Mouse (Mus musculus): Measurements from ENCODE around the gene Lyrm4. TPM values are rescaled to one million over a fixed set of nuclear protein-coding genes. Genes with fewer than 3 reads are reported as not detected.
A peak's percentile ranks its signal among the peaks of the same experiment; 100 is the strongest.

Gene Lyrm4
- polyA plus RNA-seq, 1 experiment from 2014 or later, result 26.1 TPM

DNA sequence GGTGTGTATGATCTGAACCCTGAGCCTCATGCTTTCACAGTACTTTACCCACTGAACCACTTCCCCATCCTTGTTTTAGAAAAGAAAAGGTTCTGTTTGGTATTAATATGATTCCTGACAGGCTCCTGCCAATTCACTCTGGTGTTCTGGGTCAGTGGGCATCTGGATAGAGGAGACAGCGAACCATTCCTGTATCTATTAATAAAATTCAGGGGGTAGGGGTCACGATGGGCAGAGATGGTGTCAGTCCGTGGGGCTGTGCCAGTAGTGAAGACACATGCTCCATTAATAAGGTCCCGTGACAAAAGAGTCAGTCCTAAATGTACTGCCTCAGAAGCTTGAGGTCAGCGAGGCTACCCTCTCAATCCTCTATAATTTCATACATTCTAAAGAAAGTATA, 4.1 kb downstream of the Lyrm4 start:
- peaks cover 7% of the 10 kb centered on the region for H3K4me1 ChIP-seq (ENCODE audit: control insufficient read depth, insufficient read depth, low read length)
- no peaks in the 10 kb centered on the region for H3K9me3 ChIP-seq (replicated peaks; ENCODE audit: control insufficient read depth, low read length)
- no peak overlapping the region for H3K9ac ChIP-seq (ENCODE audit: low read length)

DNA sequence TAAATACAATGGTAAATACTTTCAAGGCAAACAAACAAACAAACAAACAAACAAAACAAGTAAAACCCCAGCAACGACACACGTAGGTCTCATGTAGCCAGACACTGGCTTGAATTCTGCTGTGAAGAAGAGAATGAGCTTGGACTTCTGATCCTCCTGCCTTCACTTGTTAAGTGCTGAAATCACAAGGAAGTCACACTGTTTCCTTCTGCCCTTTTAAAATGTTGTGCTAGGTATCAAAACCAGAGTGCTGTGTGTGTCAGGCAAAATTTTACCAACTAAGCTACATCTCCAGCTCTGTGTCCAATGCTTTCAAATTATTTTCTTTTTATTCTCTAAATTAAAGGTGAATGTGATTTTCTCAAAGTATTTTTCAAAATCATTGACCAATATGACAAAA, 6.0 kb downstream of the Lyrm4 start:
- no peaks in the 10 kb centered on the region for H3K36me3 ChIP-seq (ENCODE audit: control insufficient read depth, insufficient read depth)
- H3K4me2 ChIP-seq (ENCODE audit: low read depth, low read length), result no peak overlapping the region
- WGBS, result 96% methylated on average over 2 of the region's 2 CpGs
- no peak overlapping the region for H3K4me3 ChIP-seq (ENCODE audit: low read length)
- H3K27ac ChIP-seq (ENCODE audit: low read length), result no peak overlapping the region
- no peaks in the 10 kb centered on the region for H3K9me3 ChIP-seq (replicated peaks; ENCODE audit: control insufficient read depth, low read length)
- ATAC-seq (replicated peaks; ENCODE audit: extremely low read depth, insufficient read depth, low FRiP score), result no peak
- no peaks in the 10 kb centered on the region for H3K27me3 ChIP-seq (ENCODE audit: control insufficient read depth, insufficient read depth, low read length)
- peaks cover 3% of the 10 kb centered on the region for H3K4me1 ChIP-seq (ENCODE audit: control insufficient read depth, insufficient read depth, low read length)
- H3K9ac ChIP-seq (ENCODE audit: low read length), result no peak overlapping the region

More for the DNA sequence above, 4.1 kb downstream of the Lyrm4 start:
- WGBS, result 85% methylated on average over 5 of the region's 5 CpGs
- ATAC-seq (replicated peaks; ENCODE audit: extremely low read depth, insufficient read depth, low FRiP score), result no peak
- Histone ChIP-seq H3K4me3 (ENCODE audit: low read length) (no peak overlapping the region), H3K27me3 (ENCODE audit: control insufficient read depth, insufficient read depth, low read length) (no peaks in the 10 kb centered on the region), H3K4me2 (ENCODE audit: low read depth, low read length) (no peak overlapping the region), H3K36me3 (ENCODE audit: control insufficient read depth, insufficient read depth) (no peaks in the 10 kb centered on the region), H3K27ac (ENCODE audit: low read length) (no peak overlapping the region)

- Histone ChIP-seq H3K4me1 (ENCODE audit: control insufficient read depth, insufficient read depth, low read length) (no peaks in the 10 kb centered on the region), H3K27ac (ENCODE audit: low read length) (no peak overlapping the region), H3K4me2 (ENCODE audit: low read depth, low read length) (no peak overlapping the region), H3K9me3 (replicated peaks; ENCODE audit: control insufficient read depth, low read length) (no peaks in the 10 kb centered on the region), H3K4me3 (ENCODE audit: low read length) (no peak overlapping the region), H3K36me3 (ENCODE audit: control insufficient read depth, insufficient read depth) (no peaks in the 10 kb centered on the region), H3K9ac (ENCODE audit: low read length) (no peak overlapping the region), H3K27me3 (ENCODE audit: control insufficient read depth, insufficient read depth, low read length) (no peaks in the 10 kb centered on the region)
- 91% methylated on average over 4 of the region's 4 CpGs for WGBS
- ATAC-seq (replicated peaks; ENCODE audit: extremely low read depth, insufficient read depth, low FRiP score), result no peak
Observed at GRCm38 (mm10) chr13:36108528-36108927, 8.8 kb downstream of the Lyrm4 start.

DNA sequence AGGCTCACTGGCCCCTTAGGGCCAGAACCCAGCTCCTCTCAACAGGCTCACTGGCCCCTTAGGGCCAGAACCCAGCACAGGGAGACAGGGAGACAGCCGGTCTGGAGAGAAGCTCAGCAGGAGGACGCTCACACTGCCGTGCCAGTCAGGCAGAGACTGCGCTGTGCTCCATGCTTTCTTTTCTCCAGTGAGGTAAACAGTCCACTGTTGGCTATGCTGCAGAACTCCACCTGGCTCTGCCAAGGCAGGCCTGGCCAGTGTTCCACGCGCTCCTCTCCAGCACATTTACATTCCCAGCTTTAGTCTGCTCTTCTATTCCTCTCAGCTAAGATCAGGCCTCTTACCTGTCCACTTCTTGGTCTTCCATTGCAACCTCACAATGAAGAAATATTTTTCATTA, 11.7 kb downstream of the Lyrm4 start:
- H3K36me3 ChIP-seq (ENCODE audit: control insufficient read depth, insufficient read depth), result no peaks in the 10 kb centered on the region
- no peaks in the 10 kb centered on the region for H3K4me1 ChIP-seq (ENCODE audit: control insufficient read depth, insufficient read depth, low read length)
- H3K27ac ChIP-seq (ENCODE audit: low read length), result no peak overlapping the region
- H3K4me3 ChIP-seq (ENCODE audit: low read length), result no peak overlapping the region
- H3K27me3 ChIP-seq (ENCODE audit: control insufficient read depth, insufficient read depth, low read length), result no peaks in the 10 kb centered on the region
- no peak for ATAC-seq (replicated peaks; ENCODE audit: extremely low read depth, insufficient read depth, low FRiP score)
- no peaks in the 10 kb centered on the region for H3K9me3 ChIP-seq (replicated peaks; ENCODE audit: control insufficient read depth, low read length)
- H3K9ac ChIP-seq (ENCODE audit: low read length), result no peak overlapping the region
- 84% methylated on average over 6 of the region's 6 CpGs for WGBS
- H3K4me2 ChIP-seq (ENCODE audit: low read depth, low read length), result no peak overlapping the region

DNA sequence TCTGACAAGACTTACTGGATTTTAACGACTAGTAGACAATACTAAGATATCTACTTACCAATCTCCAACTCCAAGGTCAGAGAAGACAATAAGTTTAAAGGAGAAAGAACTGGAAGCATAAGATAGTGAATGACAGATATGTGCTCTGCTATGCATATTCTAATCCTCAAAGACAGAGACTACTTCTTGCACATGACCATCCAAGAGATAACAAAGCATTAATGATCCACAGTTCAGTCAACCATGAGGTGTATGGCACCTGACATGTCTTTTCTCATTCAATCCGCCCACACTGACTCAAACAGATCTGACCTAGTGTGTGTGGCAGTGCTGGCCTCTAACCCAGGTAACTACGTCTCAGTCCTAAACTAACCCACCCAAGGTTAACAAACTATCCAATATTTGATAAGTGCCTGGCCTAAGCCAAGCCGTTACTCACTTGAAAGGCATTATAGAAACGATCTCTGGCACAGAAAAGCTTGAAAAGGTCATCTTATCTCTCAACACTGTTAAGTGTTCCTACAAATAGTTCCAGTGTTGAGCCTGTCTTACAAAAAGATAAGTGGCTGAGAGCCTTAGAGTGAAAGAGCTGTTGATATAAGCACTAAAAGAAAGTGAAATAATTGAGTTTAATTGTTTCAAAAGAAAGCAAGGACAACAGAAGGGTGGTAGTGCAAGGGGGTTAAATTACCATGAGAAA, 20.5 kb downstream of the Lyrm4 start:
- Histone ChIP-seq H3K4me3 (ENCODE audit: low read length) (no peak overlapping the region), H3K9ac (ENCODE audit: low read length) (no peak overlapping the region), H3K9me3 (replicated peaks; ENCODE audit: control insufficient read depth, low read length) (no peaks in the 10 kb centered on the region), H3K27ac (ENCODE audit: low read length) (peak overlapping the region; percentile 82), H3K27me3 (ENCODE audit: control insufficient read depth, insufficient read depth, low read length) (no peaks in the 10 kb centered on the region), H3K4me2 (ENCODE audit: low read depth, low read length) (peak overlapping the region; percentile 2; the same call in 1 of the 2 replicates), H3K4me1 (ENCODE audit: control insufficient read depth, insufficient read depth, low read length) (peaks cover 11% of the 10 kb centered on the region), H3K36me3 (ENCODE audit: control insufficient read depth, insufficient read depth) (no peaks in the 10 kb centered on the region)
- 30% methylated on average over 5 of the region's 5 CpGs for WGBS
- ATAC-seq (replicated peaks; ENCODE audit: extremely low read depth, insufficient read depth, low FRiP score), result peak; percentile 70

- H3K27me3 ChIP-seq (ENCODE audit: control insufficient read depth, insufficient read depth, low read length), result no peaks in the 10 kb centered on the region
- peaks cover 2% of the 10 kb centered on the region; the same call in 1 of the 2 replicates for H3K36me3 ChIP-seq (ENCODE audit: control insufficient read depth, insufficient read depth)
- H3K9me3 ChIP-seq (replicated peaks; ENCODE audit: control insufficient read depth, low read length), result no peaks in the 10 kb centered on the region
- peaks cover 22% of the 10 kb centered on the region for H3K4me1 ChIP-seq (ENCODE audit: control insufficient read depth, insufficient read depth, low read length)
- no peak for ATAC-seq (replicated peaks; ENCODE audit: extremely low read depth, insufficient read depth, low FRiP score)
- no peak overlapping the region for H3K4me2 ChIP-seq (ENCODE audit: low read depth, low read length)
- no peak overlapping the region for H3K9ac ChIP-seq (ENCODE audit: low read length)
- WGBS, result 54% methylated on average over 4 of the region's 4 CpGs
- no peak overlapping the region for H3K4me3 ChIP-seq (ENCODE audit: low read length)
- H3K27ac ChIP-seq (ENCODE audit: low read length), result no peak overlapping the region
Observed at GRCm38 (mm10) chr13:36088168-36088567, 29.2 kb downstream of the Lyrm4 start.

GRCm38 (mm10) chr13:36087427-36087826, 29.9 kb downstream of the Lyrm4 start:
- Histone ChIP-seq H3K36me3 (ENCODE audit: control insufficient read depth, insufficient read depth) (peaks cover 2% of the 10 kb centered on the region; the same call in 1 of the 2 replicates), H3K27ac (ENCODE audit: low read length) (no peak overlapping the region), H3K4me2 (ENCODE audit: low read depth, low read length) (no peak overlapping the region), H3K4me1 (ENCODE audit: control insufficient read depth, insufficient read depth, low read length) (peaks cover 22% of the 10 kb centered on the region), H3K9ac (ENCODE audit: low read length) (no peak overlapping the region), H3K27me3 (ENCODE audit: control insufficient read depth, insufficient read depth, low read length) (no peaks in the 10 kb centered on the region), H3K9me3 (replicated peaks; ENCODE audit: control insufficient read depth, low read length) (no peaks in the 10 kb centered on the region), H3K4me3 (ENCODE audit: low read length) (no peak overlapping the region)
- no peak for ATAC-seq (replicated peaks; ENCODE audit: extremely low read depth, insufficient read depth, low FRiP score)
- 78% methylated on average over 2 of the region's 2 CpGs for WGBS

DNA sequence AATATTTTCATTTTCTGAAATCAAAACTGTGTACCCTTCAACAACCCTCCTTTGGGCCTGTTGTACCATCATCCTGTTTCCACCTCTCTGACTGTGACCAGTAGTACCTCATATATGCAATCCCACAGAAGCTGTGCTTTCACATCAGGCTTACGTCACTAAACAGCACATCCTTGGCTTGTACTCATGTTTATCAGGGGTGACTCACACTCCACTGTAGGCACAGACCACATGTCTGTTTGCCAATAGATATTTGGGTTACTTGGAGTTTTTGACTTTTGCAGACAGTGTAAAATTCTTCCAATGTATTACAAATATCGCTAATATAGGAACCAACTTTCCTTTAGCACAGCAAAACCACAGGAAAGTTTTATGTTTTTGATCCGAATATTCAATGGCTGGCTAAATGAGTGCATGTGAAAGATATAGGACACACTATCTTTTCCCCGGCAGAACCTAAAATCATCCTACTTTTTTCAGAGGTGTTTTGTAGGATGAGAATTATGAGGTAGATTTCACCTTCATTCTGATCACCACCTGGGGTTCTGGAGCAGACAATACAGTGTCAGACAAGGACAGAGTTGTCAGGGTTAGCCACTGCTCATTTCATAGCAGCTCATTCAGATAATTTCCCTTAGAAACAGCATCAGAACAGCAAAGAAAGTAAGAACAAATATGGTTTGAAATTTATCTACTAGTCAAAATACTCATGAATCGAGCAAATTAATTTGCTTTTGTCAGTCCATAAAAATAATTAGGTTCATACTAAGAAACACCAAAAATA, 30.5 kb downstream of the Lyrm4 start:
- no peak overlapping the region for H3K27ac ChIP-seq (ENCODE audit: low read length)
- no peaks in the 10 kb centered on the region for H3K27me3 ChIP-seq (ENCODE audit: control insufficient read depth, insufficient read depth, low read length)
- no peaks in the 10 kb centered on the region for H3K9me3 ChIP-seq (replicated peaks; ENCODE audit: control insufficient read depth, low read length)
- no peak overlapping the region for H3K4me3 ChIP-seq (ENCODE audit: low read length)
- H3K9ac ChIP-seq (ENCODE audit: low read length), result no peak overlapping the region
- H3K4me2 ChIP-seq (ENCODE audit: low read depth, low read length), result no peak overlapping the region
- peaks cover 22% of the 10 kb centered on the region for H3K4me1 ChIP-seq (ENCODE audit: control insufficient read depth, insufficient read depth, low read length)
- ATAC-seq (replicated peaks; ENCODE audit: extremely low read depth, insufficient read depth, low FRiP score), result no peak
- WGBS, result 71% methylated on average over 5 of the region's 5 CpGs
- peaks cover 2% of the 10 kb centered on the region; the same call in 1 of the 2 replicates for H3K36me3 ChIP-seq (ENCODE audit: control insufficient read depth, insufficient read depth)

GRCm38 (mm10) chr13:36085971-36086370, 31.4 kb downstream of the Lyrm4 start:
- H3K27ac ChIP-seq (ENCODE audit: low read length), result no peak overlapping the region; the same call in 1 of the 2 replicates
- no peak for ATAC-seq (replicated peaks; ENCODE audit: extremely low read depth, insufficient read depth, low FRiP score)
- H3K4me2 ChIP-seq (ENCODE audit: low read depth, low read length), result no peak overlapping the region
- H3K9ac ChIP-seq (ENCODE audit: low read length), result no peak overlapping the region
- whole genome bisulfite sequencing, result 79% methylated on average over 3 of the region's 3 CpGs
- H3K36me3 ChIP-seq (ENCODE audit: control insufficient read depth, insufficient read depth), result peaks cover 2% of the 10 kb centered on the region; the same call in 1 of the 2 replicates
- H3K9me3 ChIP-seq (replicated peaks; ENCODE audit: control insufficient read depth, low read length), result no peaks in the 10 kb centered on the region
- peaks cover 22% of the 10 kb centered on the region for H3K4me1 ChIP-seq (ENCODE audit: control insufficient read depth, insufficient read depth, low read length)
- no peaks in the 10 kb centered on the region for H3K27me3 ChIP-seq (ENCODE audit: control insufficient read depth, insufficient read depth, low read length)
- no peak overlapping the region for H3K4me3 ChIP-seq (ENCODE audit: low read length)
